Mouse (Mus musculus): ENCODE data around the gene Rnf208. TPM values are rescaled to one million over a fixed set of nuclear protein-coding genes. Genes with fewer than 3 reads are reported as not detected.
A peak's percentile ranks its signal among the peaks of the same experiment; 100 is the strongest.

The Rnf208 gene
- polyA plus RNA-seq, 1 experiment from 2014 or later, result 80.4 TPM

GRCm38 (mm10) chr2:25210686-25211085 is 31.4 kb upstream of the Rnf208 start:
- H3K4me1 ChIP-seq, result peaks cover 27% of the 10 kb centered on the region
- peak overlapping the region; percentile 61 for H3K4me3 ChIP-seq
- ATAC-seq (replicated peaks), result peak; percentile 47
- H3K36me3 ChIP-seq, result peaks cover 12% of the 10 kb centered on the region
- peak overlapping the region; percentile 64 for H3K4me2 ChIP-seq (replicated peaks)
- H3K9me3 ChIP-seq, result no peaks in the 10 kb centered on the region
- peak overlapping the region; percentile 78 for H3K9ac ChIP-seq (replicated peaks)
- no peaks in the 10 kb centered on the region for H3K27me3 ChIP-seq
- WGBS, result under 1% methylated on average over 24 of the region's 24 CpGs
- H3K27ac ChIP-seq (replicated peaks), result peak overlapping the region; percentile 81

- H3K4me2 ChIP-seq (replicated peaks), result peak within 1 kb of the TSS; percentile 64
Observed at GRCm38 (mm10) chr2:25211121-25211670, 30.9 kb upstream of the Rnf208 start, which contains the start of gene Nelfb. TSS of gene Nelfb (minus strand) at chr2:25211489.

GRCm38 (mm10) chr2:25213266-25213865 is 28.7 kb upstream of the Rnf208 start:
- H3K27me3 ChIP-seq, result no peaks in the 10 kb centered on the region
- 70% methylated on average over 23 of the region's 23 CpGs for WGBS

More at GRCm38 (mm10) chr2:25211121-25211670, 30.9 kb upstream of the Rnf208 start, which contains the start of gene Nelfb:
- Histone ChIP-seq H3K36me3 (peaks cover 7% of the 10 kb centered on the region; the same call in 1 of the 2 replicates), H3K27me3 (no peaks in the 10 kb centered on the region), H3K9ac (replicated peaks) (peak within 1 kb of the TSS; percentile 78), H3K4me1 (peaks cover 27% of the 10 kb centered on the region), H3K4me3 (peak within 1 kb of the TSS; percentile 61), H3K9me3 (no peaks in the 10 kb centered on the region), H3K27ac (replicated peaks) (peak within 1 kb of the TSS; percentile 81)
- ATAC-seq (replicated peaks), result peak; percentile 91
- under 1% methylated on average over 44 of the region's 44 CpGs for WGBS

GRCm38 (mm10) chr2:25214444-25214843 is 27.6 kb upstream of the Rnf208 start, which contains the start of gene Stpg3:
TSS of gene Stpg3 (minus strand) at chr2:25214637.
- Histone ChIP-seq H3K9ac (replicated peaks) (no peak within 1 kb of the TSS), H3K4me3 (no peak within 1 kb of the TSS), H3K4me1 (peaks cover 15% of the 10 kb centered on the region), H3K9me3 (no peaks in the 10 kb centered on the region), H3K27me3 (no peaks in the 10 kb centered on the region), H3K27ac (replicated peaks) (no peak within 1 kb of the TSS), H3K4me2 (replicated peaks) (no peak within 1 kb of the TSS), H3K36me3 (no peaks in the 10 kb centered on the region)
- no peak for ATAC-seq (replicated peaks)
- WGBS, result 64% methylated on average over 3 of the region's 3 CpGs

More at GRCm38 (mm10) chr2:25213266-25213865, 28.7 kb upstream of the Rnf208 start:
- Histone ChIP-seq H3K4me1 (peaks cover 25% of the 10 kb centered on the region), H3K4me3 (no peak overlapping the region), H3K9me3 (no peaks in the 10 kb centered on the region), H3K36me3 (no peaks in the 10 kb centered on the region), H3K4me2 (replicated peaks) (no peak overlapping the region), H3K9ac (replicated peaks) (no peak overlapping the region), H3K27ac (replicated peaks) (no peak overlapping the region)
- ATAC-seq (replicated peaks), result no peak

- peaks cover 4% of the 10 kb centered on the region; the same call in 1 of the 2 replicates for H3K36me3 ChIP-seq
- H3K4me2 ChIP-seq (replicated peaks), result no peak overlapping the region
- H3K4me3 ChIP-seq, result no peak overlapping the region
- H3K9me3 ChIP-seq, result no peaks in the 10 kb centered on the region
- no peak for ATAC-seq (replicated peaks)
- no peaks in the 10 kb centered on the region for H3K27me3 ChIP-seq
- H3K9ac ChIP-seq (replicated peaks), result no peak overlapping the region
- H3K4me1 ChIP-seq, result no peaks in the 10 kb centered on the region
- 65% methylated on average over 2 of the region's 2 CpGs for WGBS
- no peak overlapping the region for H3K27ac ChIP-seq (replicated peaks)
Observed at GRCm38 (mm10) chr2:25217666-25218065, 24.4 kb upstream of the Rnf208 start.

- peaks cover 4% of the 10 kb centered on the region for H3K4me1 ChIP-seq
- H3K4me2 ChIP-seq (replicated peaks), result no peak within 1 kb of the TSS
- no peaks in the 10 kb centered on the region for H3K27me3 ChIP-seq
- H3K4me3 ChIP-seq, result no peak within 1 kb of the TSS
- H3K9ac ChIP-seq (replicated peaks), result no peak within 1 kb of the TSS
- H3K9me3 ChIP-seq, result no peaks in the 10 kb centered on the region
- no peak within 1 kb of the TSS for H3K27ac ChIP-seq (replicated peaks)
- ATAC-seq (replicated peaks), result no peak
- peaks cover 4% of the 10 kb centered on the region; the same call in 1 of the 2 replicates for H3K36me3 ChIP-seq
Observed at GRCm38 (mm10) chr2:25218445-25218844, 23.6 kb upstream of the Rnf208 start, which contains the start of gene Fam166a. TSS of gene Fam166a (plus strand) at chr2:25218745.

- H3K4me1 ChIP-seq, result peaks cover 17% of the 10 kb centered on the region
- H3K27ac ChIP-seq (replicated peaks), result no peak overlapping the region
- no peak overlapping the region for H3K9ac ChIP-seq (replicated peaks)
- no peaks in the 10 kb centered on the region for H3K27me3 ChIP-seq
- peaks cover 4% of the 10 kb centered on the region; the same call in 1 of the 2 replicates for H3K36me3 ChIP-seq
- no peak overlapping the region for H3K4me3 ChIP-seq
- ATAC-seq (replicated peaks), result no peak
- 78% methylated on average over 5 of the region's 5 CpGs for WGBS
- no peaks in the 10 kb centered on the region for H3K9me3 ChIP-seq
- H3K4me2 ChIP-seq (replicated peaks), result no peak overlapping the region
Observed at GRCm38 (mm10) chr2:25221331-25221772, 20.7 kb upstream of the Rnf208 start.

GRCm38 (mm10) chr2:25223681-25224491 is 18.2 kb upstream of the Rnf208 start:
- WGBS, result 3% methylated on average over 52 of the region's 53 CpGs
- Histone ChIP-seq H3K4me2 (replicated peaks) (peak overlapping the region; percentile 81), H3K9ac (replicated peaks) (peak overlapping the region; percentile 69), H3K27me3 (no peaks in the 10 kb centered on the region), H3K27ac (replicated peaks) (peak overlapping the region; percentile 90), H3K4me1 (peaks cover 24% of the 10 kb centered on the region), H3K36me3 (peaks cover 4% of the 10 kb centered on the region; the same call in 1 of the 2 replicates), H3K9me3 (no peaks in the 10 kb centered on the region), H3K4me3 (peak overlapping the region; percentile 69)
- no peak for ATAC-seq (replicated peaks)

GRCm38 (mm10) chr2:25224492-25224765 is 17.6 kb upstream of the Rnf208 start, which contains the start of gene Tubb4b:
TSS of gene Tubb4b (minus strand) at chr2:25224702.
- Histone ChIP-seq H3K4me3 (peak within 1 kb of the TSS; percentile 69), H3K27ac (replicated peaks) (peak within 1 kb of the TSS; percentile 99), H3K36me3 (peaks cover 4% of the 10 kb centered on the region; the same call in 1 of the 2 replicates), H3K4me2 (replicated peaks) (peak within 1 kb of the TSS; percentile 81), H3K4me1 (peaks cover 25% of the 10 kb centered on the region), H3K9me3 (no peaks in the 10 kb centered on the region), H3K27me3 (no peaks in the 10 kb centered on the region), H3K9ac (replicated peaks) (peak within 1 kb of the TSS; percentile 69)
- ATAC-seq (replicated peaks), result no peak
- WGBS, result under 1% methylated on average over 17 of the region's 17 CpGs

- H3K9ac ChIP-seq (replicated peaks), result peak overlapping the region; percentile 69
- H3K27me3 ChIP-seq, result no peaks in the 10 kb centered on the region
- H3K9me3 ChIP-seq, result no peaks in the 10 kb centered on the region
- peak overlapping the region; percentile 69 for H3K4me3 ChIP-seq
- 1% methylated on average over 41 of the region's 41 CpGs for WGBS
- peaks cover 4% of the 10 kb centered on the region; the same call in 1 of the 2 replicates for H3K36me3 ChIP-seq
- H3K4me2 ChIP-seq (replicated peaks), result peak overlapping the region; percentile 45
- ATAC-seq (replicated peaks), result peak; percentile 98
- H3K27ac ChIP-seq (replicated peaks), result peak overlapping the region; percentile 99
- H3K4me1 ChIP-seq, result peaks cover 25% of the 10 kb centered on the region
Observed at GRCm38 (mm10) chr2:25224766-25225752, 17.0 kb upstream of the Rnf208 start.

GRCm38 (mm10) chr2:25225811-25226379 is 16.2 kb upstream of the Rnf208 start:
- WGBS, result 77% methylated on average over 8 of the region's 8 CpGs
- no peaks in the 10 kb centered on the region for H3K9me3 ChIP-seq
- 0 out of 2 replicates have a peak overlapping the region, but pooled peaks have one; percentile 69 for H3K9ac ChIP-seq (replicated peaks)
- peaks cover 4% of the 10 kb centered on the region; the same call in 1 of the 2 replicates for H3K36me3 ChIP-seq
- peak overlapping the region; percentile 45 for H3K4me2 ChIP-seq (replicated peaks)
- H3K27ac ChIP-seq (replicated peaks), result peak overlapping the region; percentile 99
- no peak for ATAC-seq (replicated peaks)
- no peaks in the 10 kb centered on the region for H3K27me3 ChIP-seq
- peak overlapping the region; percentile 69; the same call in 1 of the 2 replicates for H3K4me3 ChIP-seq
- peaks cover 25% of the 10 kb centered on the region for H3K4me1 ChIP-seq
